Mouse (Mus musculus) 3T3-L1 (cell line): ENCODE results near the gene Btg3.
A peak's percentile ranks its signal among the peaks of the same experiment; 100 is the strongest.

Experiments used
- DNase-seq: peaks from one replicate; pipeline ENCODE4 v3.0.0-alpha.2; 2015; ENCODE audit warnings: low read depth, low spot score

The Btg3 gene

GRCm38 (mm10) chr16:78346662-78347327, 30.2 kb downstream of the Btg3 start:
- peak; percentile 36 for DNase-seq

- DNase-seq: no peak
Observed at GRCm38 (mm10) chr16:78343792-78344191, 33.2 kb downstream of the Btg3 start.

GRCm38 (mm10) chr16:78342767-78343166, 34.2 kb downstream of the Btg3 start:
- DNase-seq: no peak

GRCm38 (mm10) chr16:78341356-78341755, 35.6 kb downstream of the Btg3 start:
- no peak for DNase-seq

- DNase-seq: no peak
Observed at GRCm38 (mm10) chr16:78337226-78337625, 39.8 kb downstream of the Btg3 start.

- DNase-seq: no peak
Observed at GRCm38 (mm10) chr16:78327999-78328398, 49.0 kb downstream of the Btg3 start.

GRCm38 (mm10) chr16:78327562-78327961, 49.4 kb downstream of the Btg3 start:
- DNase-seq: no peak

GRCm38 (mm10) chr16:78325972-78326848, 50.8 kb downstream of the Btg3 start:
- DNase-seq: no peak

- DNase-seq: no peak
Observed at GRCm38 (mm10) chr16:78322140-78322539, 54.9 kb downstream of the Btg3 start.

GRCm38 (mm10) chr16:78321559-78321958, 55.4 kb downstream of the Btg3 start:
- no peak for DNase-seq

GRCm38 (mm10) chr16:78319711-78320110, 57.3 kb downstream of the Btg3 start:
- no peak for DNase-seq

- DNase-seq: peak; percentile 48
Observed at GRCm38 (mm10) chr16:78317960-78318359, 59.0 kb downstream of the Btg3 start.

- DNase-seq: peak; percentile 16
Observed at GRCm38 (mm10) chr16:78316849-78317248, 60.1 kb downstream of the Btg3 start.

GRCm38 (mm10) chr16:78314026-78314425, 63.0 kb downstream of the Btg3 start:
- DNase-seq: no peak

- no peak for DNase-seq
Observed at GRCm38 (mm10) chr16:78313135-78313887, 63.7 kb downstream of the Btg3 start.

GRCm38 (mm10) chr16:78309258-78309657, 67.7 kb downstream of the Btg3 start:
- DNase-seq: no peak

GRCm38 (mm10) chr16:78307476-78308192, 69.4 kb downstream of the Btg3 start:
- no peak for DNase-seq

GRCm38 (mm10) chr16:78306606-78307005, 70.4 kb downstream of the Btg3 start:
- no peak for DNase-seq

GRCm38 (mm10) chr16:78305606-78306100, 71.3 kb downstream of the Btg3 start:
- DNase-seq: no peak

GRCm38 (mm10) chr16:78302678-78303050, 74.3 kb downstream of the Btg3 start:
- peak; percentile 4 for DNase-seq
